Mouse (Mus musculus): ENCODE measurements at regions not wholly inside any gene's neighbourhood (a gene's known extent, or its start where the extent isn't known, plus 50 kb on each side); places are given as distances from the start of the nearest gene placed in this dataset.

GRCm38 (mm10) chr6:100475341-100475955 lies 188.2 kb upstream of the Rybp start:
- no peak for DNase-seq

DNA sequence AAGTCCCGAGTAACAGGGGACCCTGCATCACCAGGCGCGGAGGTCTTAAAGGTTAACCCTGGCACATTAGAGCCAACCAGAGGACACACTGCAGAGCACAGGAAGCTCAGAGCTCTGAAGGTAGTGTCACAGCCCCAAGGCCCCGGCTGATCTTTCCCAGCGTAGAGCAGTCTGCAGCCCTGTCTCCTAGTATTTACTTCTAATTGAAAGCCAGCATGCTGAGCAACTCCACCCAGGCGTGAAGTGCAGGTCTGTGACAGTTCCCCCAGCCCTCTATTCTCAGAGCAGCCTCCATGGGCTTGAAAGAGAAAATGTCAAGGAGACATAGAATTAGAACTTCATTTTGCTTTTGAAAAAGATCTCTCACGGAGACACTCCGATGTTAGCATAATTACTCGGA lies 187.0 kb upstream of the Rybp start:
- no peak for DNase-seq

- DNase-seq = no peak
Observed at GRCm38 (mm10) chr6:100470071-100470470, 182.8 kb upstream of the Rybp start.

DNA sequence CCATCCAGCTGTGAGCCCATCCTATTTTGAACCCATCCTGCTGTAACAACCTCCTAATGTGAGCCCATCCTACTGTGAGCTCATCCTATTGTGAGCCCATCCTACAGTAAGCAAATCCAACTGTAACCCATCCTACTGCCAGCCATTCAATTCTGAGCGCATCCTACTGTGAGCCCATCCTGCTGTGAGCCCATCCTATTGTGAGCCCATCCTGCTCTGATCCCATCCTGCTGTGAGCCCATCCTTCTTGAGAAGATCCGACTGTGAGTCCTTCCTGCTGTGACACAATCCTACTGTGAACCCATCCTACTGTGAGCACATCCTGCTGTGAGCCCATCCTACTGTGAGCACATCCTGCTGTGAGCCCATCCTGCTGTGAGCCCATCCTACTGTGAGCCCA lies 175.5 kb upstream of the Rybp start:
- no peak for DNase-seq

DNA sequence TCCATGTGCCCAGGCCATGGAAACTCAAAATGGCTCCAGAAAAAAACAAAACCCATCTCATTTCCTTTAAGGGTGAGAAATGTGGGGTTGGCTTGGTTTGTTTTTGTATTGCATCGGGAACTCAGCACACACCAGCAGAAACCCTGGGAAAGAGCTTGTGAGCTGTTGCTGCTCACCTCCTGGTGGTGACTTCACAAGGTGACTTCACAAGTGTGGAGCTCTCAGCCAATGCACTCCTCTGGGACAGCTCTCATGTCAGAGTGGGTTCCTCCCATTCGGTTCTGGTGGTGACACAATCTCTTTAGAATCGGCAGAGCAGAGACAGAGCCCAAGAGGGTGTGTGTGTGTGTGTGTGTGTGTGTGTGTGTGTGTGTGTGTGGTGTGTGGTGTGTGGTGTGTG lies 166.1 kb upstream of the Rybp start:
- DNase-seq = no peak

DNA sequence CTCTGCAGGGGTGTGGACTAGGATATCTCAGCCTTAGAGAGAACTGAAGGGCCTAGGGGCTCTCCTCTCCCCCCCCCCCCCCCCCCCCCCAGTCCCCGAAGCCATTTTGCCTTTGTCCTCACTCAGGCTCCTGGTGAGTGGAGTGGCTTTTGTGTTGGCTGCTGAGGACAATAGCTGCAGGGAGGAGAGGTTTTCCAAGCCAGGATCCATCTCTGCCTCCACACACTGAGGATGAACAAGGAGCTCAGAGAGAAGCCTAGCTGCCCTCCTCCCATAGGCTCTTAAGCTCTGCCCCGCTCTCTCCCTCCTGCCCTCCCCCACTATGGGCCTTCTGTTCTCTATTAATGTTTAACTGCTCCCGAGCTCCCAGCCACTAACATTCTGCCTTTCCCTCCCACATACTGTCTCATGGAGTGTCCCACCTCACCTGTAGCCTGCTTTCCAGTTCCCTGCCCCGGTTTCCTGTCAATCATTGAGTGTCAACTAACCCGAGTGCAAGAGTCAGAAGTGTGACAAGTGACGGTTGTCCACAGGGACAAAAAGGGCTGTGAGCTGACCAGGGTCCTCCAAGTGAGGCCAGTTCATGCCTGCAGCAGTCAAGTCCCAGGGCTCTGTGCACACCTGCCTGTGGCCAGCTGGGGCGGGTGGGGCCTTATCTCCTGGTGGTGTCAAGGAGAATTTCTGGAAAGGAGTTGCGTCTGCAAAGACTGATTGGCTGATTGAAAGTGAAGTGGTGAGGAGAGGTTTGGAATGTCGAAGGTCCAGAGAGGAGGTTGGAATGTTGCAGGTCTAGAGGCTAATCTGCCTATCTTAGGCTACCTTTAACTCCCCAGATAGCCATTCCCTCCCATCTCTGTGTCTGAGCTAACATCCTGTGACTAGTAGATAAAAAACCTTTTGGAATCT lies 165.1 kb upstream of the Rybp start:
- no peak for DNase-seq

GRCm38 (mm10) chr6:100450108-100450507 lies 162.8 kb upstream of the Rybp start:
- no peak for DNase-seq

DNA sequence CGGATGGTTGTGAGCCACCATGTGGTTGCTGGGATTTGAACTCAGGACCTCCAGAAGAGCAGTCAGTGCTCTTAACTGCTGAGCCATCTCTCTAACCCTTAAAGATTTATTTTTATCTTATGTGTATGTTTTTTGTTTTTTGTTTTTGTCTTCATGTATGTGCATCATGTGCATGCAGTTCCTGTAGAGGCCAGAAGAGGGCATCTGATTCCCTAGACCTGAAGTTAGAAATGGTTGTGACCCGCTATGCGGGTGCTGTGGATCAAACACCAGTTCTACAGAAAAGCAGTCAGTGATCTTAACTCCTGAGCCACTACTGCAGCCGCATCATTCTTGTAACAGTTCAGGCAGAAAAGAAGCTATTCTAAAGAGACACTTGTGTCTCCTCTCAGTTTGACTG lies 161.8 kb upstream of the Rybp start:
- no peak for DNase-seq

- no peak for DNase-seq
Observed at GRCm38 (mm10) chr6:100447211-100447610, 159.9 kb upstream of the Rybp start.

DNA sequence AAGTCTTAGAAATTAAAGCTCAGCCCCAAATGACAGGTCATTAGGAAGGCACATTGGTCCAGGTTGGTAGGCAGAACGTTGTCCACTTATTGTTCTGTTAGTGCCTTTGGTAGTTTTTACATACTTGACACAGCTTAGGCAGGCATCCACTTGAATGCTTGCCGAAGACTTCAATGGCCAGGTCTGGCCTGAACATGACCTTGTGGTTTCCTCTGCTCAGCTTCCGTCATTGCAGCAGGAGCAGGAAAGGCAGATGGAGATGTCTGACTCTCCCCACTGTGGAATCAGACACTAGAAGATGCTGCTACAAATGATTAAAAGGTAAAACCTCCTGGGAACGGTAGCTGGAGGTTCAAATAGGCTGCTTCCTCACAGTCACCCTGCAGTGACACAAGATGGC lies 159.5 kb upstream of the Rybp start:
- DNase-seq = no peak

- DNase-seq = no peak
Observed at GRCm38 (mm10) chr6:100439071-100439737, 151.9 kb upstream of the Rybp start.

GRCm38 (mm10) chr6:100438511-100438991 lies 151.3 kb upstream of the Rybp start:
- DNase-seq = no peak

DNA sequence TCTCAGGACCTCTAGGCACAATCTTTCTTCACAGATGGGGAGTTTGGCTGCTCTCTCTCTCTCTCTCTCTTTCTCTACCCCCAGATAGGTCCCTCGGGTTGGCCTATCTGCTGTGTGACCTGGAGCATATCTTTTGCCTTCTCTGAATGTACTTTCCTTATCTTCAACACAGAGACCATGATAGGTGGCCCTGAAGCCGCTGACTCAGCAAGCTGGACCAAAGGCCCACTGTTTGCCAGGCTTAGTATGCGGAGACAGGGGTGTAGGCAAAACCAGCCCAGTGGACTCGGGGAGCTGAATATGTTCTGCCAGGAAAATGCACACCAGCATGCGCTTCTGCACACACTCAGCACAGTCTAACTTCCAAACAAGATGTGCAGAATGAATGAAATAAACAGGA lies 150.7 kb upstream of the Rybp start:
- DNase-seq = no peak

- DNase-seq = no peak
Observed at GRCm38 (mm10) chr6:100436507-100436906, 149.2 kb upstream of the Rybp start.

DNA sequence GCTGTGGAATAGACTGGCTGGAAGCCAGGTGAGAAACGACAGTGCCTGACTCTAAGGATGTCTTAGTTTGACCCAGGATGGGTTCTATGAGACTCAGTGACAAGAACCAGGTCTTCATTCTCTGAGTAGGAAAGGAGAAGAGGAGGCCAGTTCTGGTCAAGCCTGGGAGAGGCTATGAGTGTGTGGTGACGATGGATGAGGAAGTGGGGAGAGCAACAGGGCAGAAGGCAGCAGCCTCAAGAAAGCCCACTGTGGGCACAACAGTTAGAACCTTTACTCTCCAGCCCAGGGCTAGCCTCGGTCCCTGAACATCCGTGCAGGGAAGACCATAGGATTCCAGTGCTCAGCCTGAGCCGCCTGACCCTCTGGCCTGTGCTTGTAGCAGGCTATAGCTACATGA lies 147.9 kb upstream of the Rybp start:
- DNase-seq = no peak

DNA sequence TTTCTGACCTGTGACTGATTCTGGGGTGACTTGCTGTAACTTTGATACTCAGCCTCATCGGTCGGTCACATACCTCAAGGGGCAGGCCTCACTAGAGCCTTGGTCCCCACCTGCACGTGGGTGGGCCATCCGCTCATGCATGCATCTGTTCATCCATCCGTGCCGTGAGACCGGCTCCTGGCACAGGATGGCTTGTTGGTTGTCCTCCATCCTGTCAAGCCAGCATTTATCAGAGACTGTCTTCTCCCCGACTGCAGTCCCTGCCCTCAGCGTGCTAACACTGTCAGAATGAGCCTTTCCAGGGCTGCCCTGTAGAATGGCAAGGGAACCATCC lies 146.2 kb upstream of the Rybp start:
- no peak for DNase-seq

DNA sequence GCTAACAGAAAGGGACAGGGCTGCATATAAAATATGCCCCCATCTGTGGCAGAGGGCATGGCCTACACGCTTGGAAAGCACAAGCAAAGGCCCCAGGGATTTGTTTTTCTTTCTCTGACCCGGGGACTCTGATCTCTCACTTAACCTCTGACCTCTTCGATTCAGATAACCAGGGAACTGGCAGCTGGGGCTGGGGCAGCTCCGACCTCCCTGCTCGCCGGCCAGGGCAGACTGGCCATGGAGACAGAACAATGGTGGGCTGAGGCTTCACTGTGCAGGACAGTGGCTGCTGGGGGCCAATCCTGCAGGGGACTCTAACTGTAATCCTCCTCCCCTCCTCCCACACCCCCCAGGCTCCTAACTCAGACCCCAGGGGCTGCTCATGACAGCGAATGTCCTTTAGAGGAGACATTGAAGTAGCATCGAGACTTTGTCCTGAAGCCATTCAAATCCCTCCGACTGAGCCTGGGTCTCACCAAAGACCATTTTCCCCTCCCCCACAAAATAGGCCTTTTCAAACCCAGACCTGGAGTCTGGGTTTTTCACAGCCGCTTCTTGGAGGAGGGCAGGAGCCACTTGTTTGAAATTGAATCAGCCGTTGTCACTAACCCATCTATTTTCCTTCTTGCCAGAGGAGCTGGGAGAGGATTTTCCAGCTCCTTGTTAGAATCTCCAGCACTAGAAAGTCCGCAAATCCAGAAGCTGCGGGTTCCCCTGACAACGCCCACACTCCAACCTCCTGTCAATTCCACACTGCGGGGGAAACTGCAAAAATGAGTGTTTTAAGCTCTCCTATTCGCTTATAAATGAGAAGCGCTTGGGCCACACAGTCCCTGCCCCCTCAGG lies 145.6 kb upstream of the Rybp start:
- no peak for DNase-seq

GRCm38 (mm10) chr6:100430286-100430685 lies 143.0 kb upstream of the Rybp start:
- no peak for DNase-seq

GRCm38 (mm10) chr6:100429511-100429910 lies 142.2 kb upstream of the Rybp start:
- no peak for DNase-seq

DNA sequence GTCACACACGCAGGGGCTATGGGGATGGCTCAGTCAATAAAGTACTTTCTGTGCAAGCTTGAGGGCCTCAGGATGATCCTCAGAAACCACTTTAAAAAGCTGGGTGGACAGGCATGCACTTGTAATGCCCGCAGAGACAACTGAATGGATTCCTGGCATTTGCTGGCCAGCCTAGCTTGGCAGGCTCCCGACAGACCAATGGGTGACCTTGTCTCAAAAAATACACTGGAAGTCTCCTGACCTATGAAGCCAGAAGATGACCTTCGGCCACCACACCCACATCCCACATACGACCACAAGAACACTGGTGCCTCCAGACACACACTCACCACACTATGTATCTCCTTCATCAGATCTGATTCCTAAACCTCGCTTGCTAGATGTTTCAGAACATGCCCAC lies 141.5 kb upstream of the Rybp start:
- no peak for DNase-seq

DNA sequence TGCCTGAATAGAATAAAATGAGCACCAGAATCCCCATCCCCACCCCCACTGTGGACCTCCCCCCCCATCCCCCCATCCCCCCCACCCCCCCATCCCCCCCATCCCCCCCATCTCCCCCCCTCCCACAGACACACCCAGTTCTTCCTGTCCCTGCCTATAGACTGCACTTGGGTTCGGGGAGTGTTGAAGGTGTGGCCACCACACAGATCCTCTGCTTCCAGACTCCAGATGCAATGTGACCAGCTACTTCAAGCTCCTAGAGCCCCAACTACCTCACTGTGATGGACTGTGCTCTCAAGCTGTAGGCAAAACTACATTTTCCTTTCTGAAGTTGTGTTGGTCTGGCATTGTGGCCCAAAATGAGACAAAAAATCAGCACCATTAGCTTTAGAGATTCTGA lies 138.3 kb upstream of the Rybp start:
- DNase-seq = no peak

DNA sequence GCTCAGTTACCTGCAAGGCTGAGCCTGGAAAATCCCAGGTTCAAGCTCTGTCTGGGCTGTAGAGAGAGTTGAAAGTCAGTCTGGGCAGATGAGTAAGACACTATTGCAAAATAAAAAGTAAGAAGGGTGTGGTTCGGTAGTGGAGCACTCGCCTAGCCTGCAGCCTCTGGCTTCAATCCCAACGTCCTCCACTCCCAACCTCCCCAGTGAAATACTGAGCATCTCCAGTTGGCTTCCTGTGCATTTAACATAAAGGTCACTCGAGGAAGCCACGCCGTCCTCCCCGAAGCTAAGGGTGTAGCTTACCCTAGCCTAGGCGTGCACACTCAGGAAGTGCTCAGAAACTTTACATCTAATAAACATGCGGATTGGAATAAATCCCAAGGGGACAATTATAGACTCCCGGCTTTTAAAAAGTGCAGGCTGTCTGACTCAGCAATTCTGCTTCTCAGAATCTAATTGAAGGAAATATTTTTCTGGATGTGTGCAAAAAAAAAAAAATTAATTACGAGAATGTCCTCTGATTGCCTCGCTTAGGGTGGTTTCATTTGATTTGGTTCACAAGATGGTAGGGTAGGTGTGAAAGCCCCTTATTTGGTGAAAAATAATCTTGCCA lies 137.6 kb upstream of the Rybp start:
- no peak for DNase-seq

DNA sequence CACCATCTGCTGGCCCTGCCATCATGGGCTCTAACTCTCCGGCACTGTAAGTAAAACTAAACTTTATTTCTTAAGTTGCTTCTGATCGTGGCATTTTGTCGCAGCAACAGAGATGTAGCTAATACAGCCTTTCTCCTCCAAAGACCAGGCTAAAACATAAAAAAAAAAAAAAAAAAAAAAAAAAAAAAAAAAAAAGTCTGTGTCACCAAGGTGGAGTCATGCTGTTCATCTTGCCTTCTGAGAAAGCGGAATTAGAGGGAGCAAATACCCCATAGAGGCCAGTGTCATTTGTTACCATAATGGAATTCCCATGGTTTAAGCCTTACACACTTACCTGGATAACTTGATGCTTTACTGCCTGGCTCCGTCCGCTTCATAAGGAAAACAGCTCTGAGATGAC lies 136.9 kb upstream of the Rybp start:
- DNase-seq = no peak
